Mouse (Mus musculus) neural tube, embryonic 12.5 days (tissue): ENCODE results near the gene Acot7. TPM values are rescaled to one million over a fixed set of nuclear protein-coding genes. Genes with fewer than 3 reads are reported as not detected.
A peak's percentile ranks its signal among the peaks of the same experiment; 100 is the strongest.

Source experiments
- ATAC-seq: fragments of 200-750 bp; cut with Nextera tagmentation; 2 replicates; pipeline ENCODE4 v1.8.0; 2017; ENCODE audit warnings: low read depth, mild to moderate bottlenecking, moderate TSS enrichment, moderate library complexity; ENCODE audit not compliant: low FRiP score
- H3K27ac ChIP-seq: fragments of 300-500 bp; sonication (generic); 2 replicates; pipeline ENCODE4 v1.5.1; 2016
- H3K27me3 ChIP-seq: fragments of 300-500 bp; sonication (generic); replicated peaks from 2 replicates; pipeline ENCODE4 v1.6.1; 2016; ENCODE audit warnings: mild to moderate bottlenecking
- H3K36me3 ChIP-seq: fragments of 300-500 bp; sonication (generic); 2 replicates; pipeline ENCODE4 v1.6.1; 2016; ENCODE audit warnings: mild to moderate bottlenecking
- H3K4me1 ChIP-seq: fragments of 300-500 bp; sonication (generic); 2 replicates; pipeline ENCODE4 v1.6.1; 2016
- H3K4me2 ChIP-seq: fragments of 300-500 bp; sonication (generic); replicated peaks from 2 replicates; pipeline ENCODE4 v1.6.1; 2016; ENCODE audit warnings: mild to moderate bottlenecking
- H3K4me3 ChIP-seq: fragments of 300-500 bp; sonication (generic); 2 replicates; pipeline ENCODE4 v1.5.1; 2016
- H3K9ac ChIP-seq: fragments of 300-500 bp; sonication (generic); 2 replicates; pipeline ENCODE4 v1.6.1; 2016; ENCODE audit warnings: mild to moderate bottlenecking
- H3K9me3 ChIP-seq: fragments of 300-500 bp; sonication (generic); 2 replicates; pipeline ENCODE4 v1.6.1; 2016; ENCODE audit warnings: mild to moderate bottlenecking
- WGBS: fragments of 180-500 bp; shearing (Covaris S2); methylation state at CpG from one replicate; pipeline ENCODE4 v1.1.7; 2016; 5-methylcytosine and 5-hydroxymethylcytosine counted together
- polyA plus RNA-seq: library from polyadenylated mRNA; unstranded; fragments of >200 nt; fragmentation: Nextera tagmentation; extraction: Ambion mirVana; gene quantifications from 2 replicates; pipeline ENCODE4 v1.2.1, GENCODE M21; 2016

Acot7 gene
- polyA plus RNA-seq, 1 experiment from 2014 or later, result 213 TPM

DNA sequence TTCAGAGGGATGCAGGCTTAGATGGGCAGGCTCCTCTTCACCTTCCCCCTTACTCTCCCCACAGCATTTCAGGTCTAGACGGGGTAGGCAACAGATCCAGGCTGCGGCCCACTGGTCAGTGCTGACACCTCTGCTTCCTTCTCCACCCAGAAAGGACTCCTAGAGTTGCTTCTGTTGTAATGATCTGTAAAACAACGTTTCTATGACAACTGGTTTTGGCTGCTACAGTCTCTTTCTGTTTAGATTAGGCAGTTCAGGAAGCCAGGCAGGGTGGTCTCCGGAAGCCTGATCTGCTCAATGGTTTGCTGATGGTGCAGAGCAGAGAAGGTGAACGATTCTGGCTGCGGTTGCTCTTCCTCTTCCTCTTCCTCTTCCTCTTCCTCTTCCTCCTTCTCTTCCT, 23.6 kb downstream of the Acot7 start:
- Histone ChIP-seq H3K27me3 (no peaks in the 10 kb centered on the region), H3K27ac (no peak overlapping the region), H3K36me3 (no peaks in the 10 kb centered on the region), H3K9ac (no peak overlapping the region), H3K4me1 (peaks cover 8% of the 10 kb centered on the region; the same call in 1 of the 2 replicates), H3K9me3 (no peaks in the 10 kb centered on the region), H3K4me3 (no peak overlapping the region), H3K4me2 (no peak overlapping the region)
- no peak for ATAC-seq
- WGBS, result 71% methylated on average over 6 of the region's 6 CpGs

DNA sequence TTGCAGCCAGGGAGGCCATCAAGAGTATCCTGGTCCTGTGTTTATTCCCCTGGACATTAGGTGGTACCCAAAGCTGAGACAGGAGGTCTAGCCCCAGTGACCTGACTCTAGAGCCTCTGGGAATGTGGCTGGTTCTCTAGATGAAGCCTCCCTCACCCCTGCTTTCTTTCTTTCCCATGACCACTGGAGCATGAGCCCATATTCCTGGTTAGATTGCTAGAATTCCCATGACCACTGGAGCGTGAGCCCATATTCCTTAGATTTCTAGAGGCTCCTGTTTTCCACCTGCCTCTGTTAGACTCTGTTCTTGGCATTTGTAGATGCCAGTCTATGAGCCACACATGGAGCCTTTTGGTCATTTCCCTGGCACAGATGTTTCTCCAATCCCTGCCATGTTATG, 24.5 kb downstream of the Acot7 start:
- ATAC-seq, result no peak
- no peak overlapping the region for H3K4me2 ChIP-seq
- 88% methylated on average over 1 of the region's 1 CpGs for WGBS

GRCm38 (mm10) chr4:152202905-152203304, 25.0 kb downstream of the Acot7 start:
- Histone ChIP-seq H3K4me3 (no peak overlapping the region), H3K9me3 (no peaks in the 10 kb centered on the region), H3K4me1 (peaks cover 8% of the 10 kb centered on the region; the same call in 1 of the 2 replicates), H3K4me2 (no peak overlapping the region), H3K36me3 (no peaks in the 10 kb centered on the region), H3K27ac (no peak overlapping the region), H3K9ac (no peak overlapping the region), H3K27me3 (no peaks in the 10 kb centered on the region)
- no peak for ATAC-seq
- 90% methylated on average over 3 of the region's 3 CpGs for WGBS

More for the DNA sequence above, 24.5 kb downstream of the Acot7 start:
- Histone ChIP-seq H3K4me1 (peaks cover 8% of the 10 kb centered on the region; the same call in 1 of the 2 replicates), H3K4me3 (no peak overlapping the region), H3K36me3 (no peaks in the 10 kb centered on the region), H3K27ac (no peak overlapping the region), H3K27me3 (no peaks in the 10 kb centered on the region), H3K9ac (no peak overlapping the region), H3K9me3 (no peaks in the 10 kb centered on the region)

GRCm38 (mm10) chr4:152204663-152205062, 26.7 kb downstream of the Acot7 start:
- no peak for ATAC-seq
- 92% methylated on average over 6 of the region's 6 CpGs for WGBS
- no peak overlapping the region for H3K9ac ChIP-seq

DNA sequence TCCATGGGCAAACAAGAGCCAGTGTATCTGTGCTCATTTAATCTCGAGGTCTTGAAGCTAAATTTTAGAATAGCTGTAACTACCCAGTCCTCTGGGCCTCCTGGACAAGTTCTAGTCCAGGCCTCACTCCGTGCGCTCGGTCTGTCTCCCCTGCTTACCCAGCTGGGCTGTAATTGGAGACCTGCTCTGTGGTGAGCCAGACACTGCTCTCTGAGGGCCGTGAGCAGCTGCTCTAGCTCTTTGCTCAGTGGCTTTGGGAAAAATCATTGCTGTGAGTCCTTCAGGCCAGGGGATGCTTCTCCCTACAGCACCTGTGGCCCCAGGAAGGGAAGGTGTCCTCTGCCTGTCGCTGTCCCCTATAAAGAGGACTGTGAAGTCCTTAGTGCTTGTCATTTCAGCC, 28.3 kb downstream of the Acot7 start:
- H3K27me3 ChIP-seq, result no peaks in the 10 kb centered on the region
- H3K27ac ChIP-seq, result no peak overlapping the region
- H3K9ac ChIP-seq, result no peak overlapping the region
- ATAC-seq, result no peak
- H3K36me3 ChIP-seq, result 0 out of 2 replicates have a peak, but pooled peaks cover 3% of the 10 kb centered on the region
- no peaks in the 10 kb centered on the region for H3K9me3 ChIP-seq
- H3K4me1 ChIP-seq, result peaks cover 8% of the 10 kb centered on the region
- WGBS, result 60% methylated on average over 6 of the region's 6 CpGs
- H3K4me3 ChIP-seq, result no peak overlapping the region
- H3K4me2 ChIP-seq, result no peak overlapping the region

More at GRCm38 (mm10) chr4:152204663-152205062, 26.7 kb downstream of the Acot7 start:
- H3K4me1 ChIP-seq, result peaks cover 8% of the 10 kb centered on the region
- H3K4me2 ChIP-seq, result no peak overlapping the region
- no peaks in the 10 kb centered on the region for H3K27me3 ChIP-seq
- 0 out of 2 replicates have a peak, but pooled peaks cover 3% of the 10 kb centered on the region for H3K36me3 ChIP-seq
- H3K4me3 ChIP-seq, result no peak overlapping the region
- no peaks in the 10 kb centered on the region for H3K9me3 ChIP-seq
- no peak overlapping the region for H3K27ac ChIP-seq

- Histone ChIP-seq H3K9ac (no peak overlapping the region), H3K27me3 (0 out of 2 replicates have a peak, but pooled peaks cover 5% of the 10 kb centered on the region), H3K4me1 (no peaks in the 10 kb centered on the region; the same call in 1 of the 2 replicates), H3K4me2 (no peak overlapping the region), H3K36me3 (0 out of 2 replicates have a peak, but pooled peaks cover 3% of the 10 kb centered on the region), H3K9me3 (no peaks in the 10 kb centered on the region), H3K4me3 (no peak overlapping the region), H3K27ac (no peak overlapping the region)
- no peak for ATAC-seq
- WGBS, result 40% methylated on average over 4 of the region's 4 CpGs
Observed at GRCm38 (mm10) chr4:152209623-152210022, 31.7 kb downstream of the Acot7 start.

GRCm38 (mm10) chr4:152212091-152212505, 34.2 kb downstream of the Acot7 start:
- Histone ChIP-seq H3K4me1 (no peaks in the 10 kb centered on the region; the same call in 1 of the 2 replicates), H3K36me3 (0 out of 2 replicates have a peak, but pooled peaks cover 3% of the 10 kb centered on the region), H3K9ac (no peak overlapping the region), H3K9me3 (no peaks in the 10 kb centered on the region), H3K4me2 (no peak overlapping the region), H3K4me3 (no peak overlapping the region), H3K27me3 (0 out of 2 replicates have a peak, but pooled peaks cover 20% of the 10 kb centered on the region), H3K27ac (no peak overlapping the region)
- 76% methylated on average over 6 of the region's 6 CpGs for WGBS
- ATAC-seq, result no peak

DNA sequence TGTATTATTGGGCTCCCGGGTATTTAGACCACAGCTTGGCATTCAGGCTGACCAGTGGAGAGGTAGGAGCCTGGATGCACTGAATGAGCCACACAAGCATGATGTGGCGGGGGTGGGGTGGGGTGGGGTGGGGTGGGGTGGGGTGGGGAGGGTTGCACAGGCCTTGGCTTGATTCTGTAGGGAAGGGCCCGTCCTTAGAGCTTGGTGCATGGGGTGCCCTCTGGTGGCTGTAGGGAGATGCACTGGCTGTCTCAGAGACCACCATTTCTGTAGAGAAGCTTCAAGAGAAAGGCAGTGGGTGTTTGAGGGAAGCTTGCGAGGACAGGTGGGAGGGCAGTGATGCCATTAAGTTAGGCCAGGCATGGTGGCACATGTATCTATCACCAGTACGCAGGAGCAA, 34.6 kb downstream of the Acot7 start:
- H3K9me3 ChIP-seq, result no peaks in the 10 kb centered on the region
- H3K4me2 ChIP-seq, result no peak overlapping the region
- ATAC-seq, result peak; percentile 33; the same call in 1 of the 2 replicates
- H3K9ac ChIP-seq, result no peak overlapping the region
- WGBS, result 55% methylated on average over 5 of the region's 5 CpGs
- no peak overlapping the region for H3K27ac ChIP-seq
- H3K27me3 ChIP-seq, result peaks cover 22% of the 10 kb centered on the region; the same call in 1 of the 2 replicates
- no peak overlapping the region for H3K4me3 ChIP-seq
- H3K4me1 ChIP-seq, result no peaks in the 10 kb centered on the region; the same call in 1 of the 2 replicates
- 0 out of 2 replicates have a peak, but pooled peaks cover 3% of the 10 kb centered on the region for H3K36me3 ChIP-seq

GRCm38 (mm10) chr4:152212974-152213373, 35.0 kb downstream of the Acot7 start:
- no peak overlapping the region for H3K27ac ChIP-seq
- ATAC-seq, result no peak
- no peaks in the 10 kb centered on the region; the same call in 1 of the 2 replicates for H3K4me1 ChIP-seq
- WGBS, result 75% methylated on average over 11 of the region's 11 CpGs
- H3K9me3 ChIP-seq, result no peaks in the 10 kb centered on the region
- H3K27me3 ChIP-seq, result peaks cover 25% of the 10 kb centered on the region; the same call in 1 of the 2 replicates
- no peak overlapping the region for H3K9ac ChIP-seq
- no peak overlapping the region for H3K4me2 ChIP-seq
- H3K4me3 ChIP-seq, result no peak overlapping the region
- H3K36me3 ChIP-seq, result 0 out of 2 replicates have a peak, but pooled peaks cover 4% of the 10 kb centered on the region

GRCm38 (mm10) chr4:152213760-152214480, 36.0 kb downstream of the Acot7 start:
- peaks cover 34% of the 10 kb centered on the region; the same call in 1 of the 2 replicates for H3K27me3 ChIP-seq

DNA sequence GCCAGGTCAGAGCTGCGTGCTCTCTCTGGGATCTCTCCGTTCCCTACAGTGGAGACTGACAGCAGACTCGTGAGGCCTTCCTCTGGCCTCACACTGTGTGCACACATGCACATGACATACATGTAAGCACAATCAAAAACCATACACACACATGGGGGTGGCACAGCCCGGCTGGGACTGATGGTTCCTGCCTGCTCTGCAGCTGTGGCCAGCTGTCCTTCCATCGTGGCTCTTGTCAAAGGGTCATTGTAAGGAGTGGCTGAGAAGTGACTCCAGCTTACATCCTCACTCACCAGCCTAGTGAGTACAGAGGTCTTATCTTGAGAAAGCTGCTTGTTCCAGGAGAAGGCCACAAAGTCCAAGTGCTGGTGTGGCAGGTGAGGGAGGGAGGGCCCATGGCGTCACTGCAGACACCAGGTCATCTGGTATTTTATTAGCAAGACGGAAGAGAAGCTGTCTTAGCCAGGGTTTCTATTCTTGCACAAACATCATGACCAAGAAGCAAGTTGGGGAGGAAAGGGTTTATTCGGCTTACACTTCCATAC, 37.0 kb downstream of the Acot7 start:
- Histone ChIP-seq H3K27me3 (peaks cover 36% of the 10 kb centered on the region; the same call in 1 of the 2 replicates), H3K27ac (no peak overlapping the region), H3K4me2 (no peak overlapping the region), H3K4me3 (no peak overlapping the region), H3K9ac (no peak overlapping the region), H3K36me3 (peaks cover 11% of the 10 kb centered on the region), H3K4me1 (no peaks in the 10 kb centered on the region; the same call in 1 of the 2 replicates), H3K9me3 (no peaks in the 10 kb centered on the region)
- ATAC-seq, result no peak
- 84% methylated on average over 8 of the region's 8 CpGs for WGBS

More at GRCm38 (mm10) chr4:152213760-152214480, 36.0 kb downstream of the Acot7 start:
- no peak overlapping the region for H3K9ac ChIP-seq
- H3K4me2 ChIP-seq, result no peak overlapping the region
- no peak overlapping the region for H3K27ac ChIP-seq
- 32% methylated on average over 6 of the region's 6 CpGs for WGBS
- peaks cover 13% of the 10 kb centered on the region for H3K36me3 ChIP-seq
- no peak overlapping the region for H3K4me3 ChIP-seq
- no peaks in the 10 kb centered on the region for H3K9me3 ChIP-seq
- H3K4me1 ChIP-seq, result no peaks in the 10 kb centered on the region; the same call in 1 of the 2 replicates
- peak; percentile 55 for ATAC-seq

- Histone ChIP-seq H3K4me2 (no peak overlapping the region), H3K4me3 (no peak overlapping the region), H3K4me1 (peaks cover 26% of the 10 kb centered on the region), H3K9me3 (no peaks in the 10 kb centered on the region), H3K36me3 (peaks cover 15% of the 10 kb centered on the region), H3K9ac (no peak overlapping the region), H3K27me3 (peaks cover 48% of the 10 kb centered on the region), H3K27ac (no peak overlapping the region)
- no peak for ATAC-seq
- 96% methylated on average over 3 of the region's 3 CpGs for WGBS
Observed at GRCm38 (mm10) chr4:152219591-152219990, 41.7 kb downstream of the Acot7 start.
